Mouse (Mus musculus): ENCODE measurements around the gene Rps6kb1.
"Not testable (repeated sequence)": the region's sequence is repeated elsewhere in the genome, so short reads cannot be mapped to it uniquely, and the experiment has no call there.

Rps6kb1 gene

DNA sequence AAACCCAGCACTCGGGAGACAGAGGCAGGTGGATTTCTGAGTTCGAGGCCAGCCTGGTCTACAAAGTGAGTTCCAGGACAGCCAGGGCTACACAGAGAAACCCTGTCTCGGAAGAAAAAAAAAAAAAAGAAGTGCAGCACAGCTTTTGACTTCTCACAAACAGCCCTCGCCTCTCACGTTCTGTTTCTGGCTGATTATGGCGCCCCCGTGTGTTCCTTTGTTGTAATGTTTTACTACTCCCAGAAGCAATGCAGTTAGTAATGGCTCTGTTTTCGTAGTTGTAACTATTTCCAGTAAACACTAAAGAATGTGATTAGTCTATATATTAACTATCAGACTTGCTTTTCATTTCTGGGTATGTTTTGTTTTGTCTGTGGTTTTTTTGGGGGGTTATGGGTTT, 80.3 kb downstream of the Rps6kb1 start:
- not testable (repeated sequence) for DNase-seq (ENCODE audit: low spot score)

DNA sequence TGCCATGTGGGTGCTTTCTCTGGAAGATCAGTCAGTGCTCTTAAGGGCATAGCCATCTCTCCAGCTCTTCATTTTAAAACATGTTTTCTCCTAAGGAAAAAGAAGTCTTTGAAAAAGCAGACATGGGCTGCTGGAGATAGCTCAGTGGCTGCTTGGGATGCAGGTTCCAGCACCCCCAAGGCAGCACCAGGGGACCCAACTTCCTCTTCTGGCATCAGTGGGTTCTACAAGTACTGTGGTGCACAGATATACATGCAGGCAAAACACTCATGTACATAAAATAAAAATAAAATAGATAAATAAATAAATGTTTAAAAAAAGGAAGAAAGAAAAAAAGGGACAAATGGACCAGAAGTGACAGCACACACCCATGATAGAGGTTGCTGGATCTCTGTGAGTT, 82.0 kb downstream of the Rps6kb1 start:
- DNase-seq (ENCODE audit: low spot score), result no peak

DNA sequence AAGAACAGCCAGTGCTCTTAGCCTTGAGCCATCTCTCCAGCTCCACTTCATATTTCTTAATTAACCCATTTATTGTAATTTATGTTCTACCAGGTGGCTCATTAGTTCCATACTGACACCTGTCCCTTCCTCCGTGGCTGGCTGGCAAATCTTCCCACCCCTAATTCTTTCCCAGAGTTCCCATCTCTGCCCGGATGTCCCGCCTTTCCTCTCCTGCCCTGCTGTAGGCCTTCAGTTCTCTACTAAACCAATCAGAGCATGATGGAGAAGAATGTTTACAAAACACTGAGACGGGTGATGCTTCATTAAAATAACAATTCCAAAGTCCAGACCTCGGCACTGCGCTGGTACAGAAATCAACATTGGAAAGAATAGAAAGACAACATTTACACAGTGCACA, 85.7 kb downstream of the Rps6kb1 start:
- DNase-seq (ENCODE audit: low spot score), result no peak

DNA sequence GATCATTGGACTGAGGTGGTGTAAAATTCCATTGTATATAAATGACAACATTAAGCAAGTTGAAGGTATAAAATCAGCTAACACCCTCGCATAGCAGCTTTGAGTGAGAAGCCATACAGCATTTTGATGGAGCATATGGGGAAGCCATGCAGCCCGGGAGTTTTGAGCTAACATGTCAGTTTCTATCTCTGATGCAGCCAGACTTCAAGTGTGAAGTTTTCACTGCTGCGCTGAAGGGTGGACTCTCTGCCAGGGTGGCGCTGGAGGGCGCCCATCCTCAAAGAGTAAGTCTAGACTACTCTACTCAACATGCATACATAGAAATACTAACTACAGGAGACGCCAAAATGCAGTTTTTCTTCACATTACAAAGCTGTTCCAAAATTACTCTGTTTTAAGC, 87.1 kb downstream of the Rps6kb1 start:
- no peak for DNase-seq (ENCODE audit: low spot score)

DNA sequence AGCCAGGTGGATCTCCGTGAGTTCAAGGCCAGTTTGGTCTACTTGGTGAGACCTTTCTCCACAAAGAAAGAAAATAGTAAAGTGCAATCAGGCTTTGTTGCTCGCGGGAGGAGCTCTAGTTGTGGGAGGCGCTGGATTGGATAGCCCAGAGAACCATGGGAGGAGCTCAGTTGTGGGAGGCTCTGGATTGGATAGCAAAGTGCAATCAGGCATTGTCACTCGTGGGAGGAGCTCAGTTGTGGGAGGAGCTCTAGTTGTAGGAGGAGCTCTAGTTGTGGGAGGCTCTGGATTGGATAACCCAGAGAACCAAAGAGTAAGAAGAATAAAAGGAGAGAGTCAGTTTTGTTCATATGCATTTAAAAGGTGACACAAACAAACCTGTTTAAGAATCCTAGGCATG, 90.6 kb downstream of the Rps6kb1 start:
- DNase-seq (ENCODE audit: low spot score), result no peak

Measured in ovary, adult 18-20 months (tissue).